Mouse (Mus musculus): Measurements from ENCODE around the gene Eloa. TPM values are rescaled to one million over a fixed set of nuclear protein-coding genes. Genes with fewer than 3 reads are reported as not detected.

Gene Eloa
- polyA plus RNA-seq, 1 experiment from 2014 or later = 34.7 TPM

DNA sequence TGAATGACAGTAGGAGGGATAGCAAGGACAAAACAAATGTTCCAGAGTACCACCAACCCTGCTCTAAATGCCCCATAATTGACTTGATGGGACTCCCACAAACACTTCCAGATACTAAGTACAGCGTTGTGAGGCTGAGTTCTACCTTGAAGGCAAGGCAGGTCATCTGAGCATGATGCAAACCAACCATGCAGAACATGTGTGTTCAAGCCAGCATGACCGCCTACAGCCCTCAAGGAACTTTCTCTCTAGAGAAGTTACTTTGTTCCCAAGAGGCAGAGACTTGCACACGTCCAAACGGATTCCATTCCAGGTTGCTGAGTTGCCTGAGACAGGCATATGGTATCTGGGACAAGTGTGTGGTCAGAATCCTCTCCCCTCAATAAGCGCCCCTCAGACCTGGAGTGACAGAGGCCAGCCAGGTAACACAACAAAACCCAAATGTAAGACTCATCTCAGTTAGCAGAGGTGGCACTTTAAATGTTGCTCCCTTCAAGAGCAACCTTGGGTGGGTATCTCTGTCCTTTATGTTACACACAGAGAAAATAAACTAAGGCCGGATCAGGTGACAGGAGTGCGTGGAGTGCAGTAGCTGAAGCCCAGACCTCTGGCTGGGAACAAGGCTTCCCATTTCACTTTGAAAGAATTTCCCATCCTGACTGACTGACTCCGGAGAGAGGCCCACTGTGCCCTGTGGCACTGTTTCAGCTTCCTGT is 6.0 kb upstream of the Eloa start:
- H3K27me3 ChIP-seq (ENCODE audit: low read depth, poor library complexity, severe bottlenecking) = no peaks in the 10 kb centered on the region
- 72% methylated on average over 8 of the region's 8 CpGs for WGBS

DNA sequence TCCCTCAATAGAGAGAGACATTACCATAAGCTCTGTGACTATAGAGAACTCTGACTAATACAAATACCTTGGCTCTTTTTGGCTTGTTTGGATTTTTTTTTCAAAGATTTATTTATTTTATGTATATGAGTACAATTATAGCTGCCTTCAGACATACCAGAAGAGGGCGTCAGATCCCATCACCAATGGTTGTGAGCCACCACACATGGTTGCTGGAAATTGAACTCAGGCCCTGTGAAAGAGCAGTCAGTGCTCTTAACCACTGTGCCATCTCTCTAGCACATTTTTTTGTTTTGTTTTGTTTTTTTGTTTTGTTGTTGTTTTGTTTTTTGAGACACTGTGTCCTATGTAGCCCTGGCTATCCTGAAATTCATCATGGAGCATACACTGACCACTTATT is 3.8 kb upstream of the Eloa start:
- Histone ChIP-seq H3K27ac (replicated peaks) (no peak overlapping the region), H3K4me3 (no peak overlapping the region), H3K27me3 (ENCODE audit: low read depth, poor library complexity, severe bottlenecking) (no peaks in the 10 kb centered on the region), H3K4me1 (peaks cover 11% of the 10 kb centered on the region), H3K36me3 (no peaks in the 10 kb centered on the region), H3K9me3 (replicated peaks) (no peaks in the 10 kb centered on the region)
- WGBS = 79% methylated on average over 1 of the region's 1 CpGs
- DNase-seq (ENCODE audit: low spot score) = no peak

More for the DNA sequence above, 6.0 kb upstream of the Eloa start:
- DNase-seq (ENCODE audit: low spot score) = no peak
- H3K9me3 ChIP-seq (replicated peaks) = no peaks in the 10 kb centered on the region
- H3K4me3 ChIP-seq = no peak overlapping the region
- peaks cover 21% of the 10 kb centered on the region for H3K4me1 ChIP-seq
- H3K36me3 ChIP-seq = no peaks in the 10 kb centered on the region
- no peak overlapping the region for H3K27ac ChIP-seq (replicated peaks)

DNA sequence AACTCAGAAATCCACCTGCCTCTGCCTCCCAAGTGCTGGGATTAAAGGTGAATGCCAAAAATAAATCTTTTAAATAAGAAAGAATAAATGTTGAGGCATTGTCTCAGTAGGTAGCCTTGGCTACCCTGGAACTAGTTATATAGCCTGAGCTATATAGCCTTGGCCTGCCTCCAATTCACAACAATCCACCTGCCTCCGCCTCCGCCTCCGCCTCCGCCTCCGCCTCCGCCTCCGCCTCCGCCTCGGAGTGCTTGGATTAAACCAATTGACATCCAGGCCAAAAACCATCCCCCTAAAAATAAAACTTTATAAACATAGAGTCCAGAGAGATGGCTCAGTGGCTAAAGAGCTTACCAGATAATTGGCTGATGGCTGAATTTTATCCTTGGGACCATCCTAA is 1.4 kb upstream of the Eloa start:
- DNase-seq (ENCODE audit: low spot score) = no peak
- Histone ChIP-seq H3K27ac (replicated peaks) (no peak overlapping the region), H3K4me1 (peaks cover 20% of the 10 kb centered on the region), H3K4me3 (no peak overlapping the region), H3K9me3 (replicated peaks) (no peaks in the 10 kb centered on the region), H3K36me3 (peaks cover 10% of the 10 kb centered on the region), H3K27me3 (ENCODE audit: low read depth, poor library complexity, severe bottlenecking) (no peaks in the 10 kb centered on the region)
- 95% methylated on average over 9 of the region's 9 CpGs for WGBS

DNA sequence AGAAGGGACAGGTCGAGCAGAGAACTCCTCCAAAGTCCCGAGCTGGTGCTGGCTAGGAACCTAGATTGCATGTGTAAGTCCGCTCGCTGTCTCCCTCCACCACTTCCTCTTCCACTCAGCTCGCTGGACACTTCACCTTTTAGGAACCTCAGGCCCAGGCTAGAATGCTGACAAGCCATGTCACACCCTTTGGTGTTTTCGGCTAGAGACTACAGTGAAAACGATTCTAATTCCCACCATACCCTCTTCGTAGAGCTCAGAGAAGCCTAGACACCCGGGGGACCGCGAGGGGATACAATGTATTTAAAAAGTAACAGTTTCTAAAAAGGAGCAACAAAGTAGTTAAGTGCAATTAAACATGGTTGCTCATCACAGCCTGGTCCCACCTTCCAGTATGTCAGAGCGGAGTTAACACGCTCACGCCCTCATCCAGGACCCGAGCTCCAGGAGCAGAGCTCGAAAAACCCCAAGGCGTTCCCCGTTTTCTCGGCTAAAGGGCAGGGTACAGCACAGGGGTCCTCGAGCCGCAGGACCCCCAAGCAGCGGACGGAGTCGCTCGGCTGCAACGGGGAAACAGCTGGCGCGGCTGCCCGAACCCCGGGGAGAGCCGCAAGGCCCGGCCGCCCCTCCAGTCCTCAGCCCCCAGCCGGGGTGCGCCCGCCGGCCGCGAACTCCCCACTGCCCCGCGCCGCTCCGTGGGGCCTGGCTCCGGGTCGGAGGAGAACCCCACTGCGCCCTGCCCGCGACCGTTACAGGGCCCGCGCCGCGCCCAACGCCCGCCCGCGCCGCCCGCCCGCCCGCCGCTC is 617 bp downstream of the Eloa start:
- H3K27me3 ChIP-seq (ENCODE audit: low read depth, poor library complexity, severe bottlenecking) = no peaks in the 10 kb centered on the region
- H3K4me1 ChIP-seq = peaks cover 17% of the 10 kb centered on the region
- 1% methylated on average over 61 of the region's 62 CpGs for WGBS
- H3K4me3 ChIP-seq = peak overlapping the region; percentile 100
- DNase-seq (ENCODE audit: low spot score) = peak; percentile 19
- peak overlapping the region; percentile 94 for H3K27ac ChIP-seq (replicated peaks)
- peaks cover 10% of the 10 kb centered on the region for H3K36me3 ChIP-seq
- H3K9me3 ChIP-seq (replicated peaks) = no peaks in the 10 kb centered on the region

DNA sequence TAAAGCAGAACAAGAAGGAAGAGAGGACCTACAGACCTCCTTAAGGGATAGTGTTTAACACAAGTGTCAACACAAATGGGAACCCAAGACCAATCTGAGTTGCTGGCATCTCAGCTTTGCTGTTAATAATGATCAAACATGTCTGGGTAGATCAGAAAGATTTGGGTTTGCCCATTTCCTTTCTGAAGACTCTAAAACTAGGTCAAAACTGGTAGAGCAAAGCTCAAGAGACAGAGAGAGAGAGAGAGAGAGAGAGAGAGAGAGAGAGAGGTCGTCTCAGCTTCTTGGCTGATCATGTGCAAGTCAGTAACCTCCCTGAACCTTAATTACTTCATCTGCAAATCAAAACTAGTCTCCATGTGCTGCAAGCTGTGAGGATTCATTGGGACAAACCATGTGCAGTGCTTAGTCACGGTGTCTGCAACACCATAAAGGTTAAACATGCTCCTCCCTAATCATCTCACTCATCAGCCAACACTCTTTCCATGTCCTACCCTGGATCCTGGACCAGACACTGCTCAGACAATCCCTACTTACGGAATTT is 5.4 kb downstream of the Eloa start:
- H3K4me3 ChIP-seq = no peak overlapping the region
- peaks cover 17% of the 10 kb centered on the region for H3K4me1 ChIP-seq
- no peak overlapping the region for H3K27ac ChIP-seq (replicated peaks)
- no peak for DNase-seq (ENCODE audit: low spot score)
- H3K27me3 ChIP-seq (ENCODE audit: low read depth, poor library complexity, severe bottlenecking) = no peaks in the 10 kb centered on the region
- H3K9me3 ChIP-seq (replicated peaks) = no peaks in the 10 kb centered on the region
- 80% methylated on average over 3 of the region's 3 CpGs for WGBS
- H3K36me3 ChIP-seq = peaks cover 43% of the 10 kb centered on the region

DNA sequence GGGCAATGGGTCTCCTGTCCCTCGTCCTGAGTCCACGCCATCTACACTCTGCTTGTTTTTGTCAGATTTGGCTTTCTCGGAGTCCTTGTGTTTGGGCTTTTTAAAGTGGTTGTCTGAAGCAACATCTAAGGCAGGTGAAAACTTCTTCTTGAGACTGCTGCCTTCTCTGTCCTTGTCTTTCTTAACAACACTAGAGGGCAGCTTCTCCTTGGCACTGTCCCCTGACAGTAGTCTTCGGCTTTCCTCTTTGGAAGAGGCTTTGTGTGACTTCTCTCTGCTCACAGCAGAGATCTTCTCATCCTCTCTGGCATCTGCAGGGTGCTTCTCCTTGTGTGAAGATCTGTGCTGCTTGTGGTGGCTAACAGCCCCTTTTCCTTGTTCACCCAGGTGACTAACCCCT is 11.0 kb downstream of the Eloa start:
- WGBS = 92% methylated on average over 4 of the region's 4 CpGs
- Histone ChIP-seq H3K27me3 (ENCODE audit: low read depth, poor library complexity, severe bottlenecking) (no peaks in the 10 kb centered on the region), H3K36me3 (peaks cover 87% of the 10 kb centered on the region), H3K9me3 (replicated peaks) (no peaks in the 10 kb centered on the region), H3K4me1 (no peaks in the 10 kb centered on the region), H3K27ac (replicated peaks) (no peak overlapping the region), H3K4me3 (no peak overlapping the region)
- DNase-seq (ENCODE audit: low spot score) = no peak

DNA sequence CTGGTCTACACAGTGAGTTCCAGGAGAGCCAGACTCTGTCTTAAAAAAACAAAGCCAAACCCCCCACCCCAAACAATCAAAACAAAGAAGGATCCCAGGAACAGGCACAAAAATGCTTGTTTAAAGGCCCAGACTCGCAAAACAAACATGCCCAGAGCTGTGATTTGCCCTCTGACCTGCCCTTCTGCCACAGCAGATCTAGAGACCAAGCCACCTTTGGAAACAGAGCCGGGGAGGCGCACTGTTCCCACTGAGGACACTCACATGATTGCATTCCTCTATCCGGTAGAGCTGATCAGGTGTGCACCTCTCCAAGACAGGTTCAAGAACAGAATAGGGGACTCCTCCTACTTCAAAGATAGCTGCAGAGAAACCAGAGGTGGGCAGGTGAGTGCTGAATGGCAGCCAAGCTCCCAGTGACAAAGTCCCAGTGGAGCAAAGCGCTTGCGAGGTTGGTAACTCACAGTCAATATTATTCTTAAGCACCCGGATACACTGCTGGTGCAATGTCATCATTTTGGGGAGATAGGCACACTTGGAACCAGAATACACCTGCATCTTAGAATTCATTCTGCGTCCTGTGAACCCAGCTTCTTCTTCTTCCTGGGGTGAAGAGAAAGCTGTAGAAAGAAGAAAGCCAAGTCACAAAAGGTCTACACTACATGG is 12.6 kb downstream of the Eloa start:
- peaks cover 97% of the 10 kb centered on the region for H3K36me3 ChIP-seq
- no peaks in the 10 kb centered on the region for H3K4me1 ChIP-seq
- 85% methylated on average over 8 of the region's 8 CpGs for WGBS
- no peak overlapping the region for H3K27ac ChIP-seq (replicated peaks)
- no peaks in the 10 kb centered on the region for H3K9me3 ChIP-seq (replicated peaks)
- DNase-seq (ENCODE audit: low spot score) = no peak
- no peak overlapping the region for H3K4me3 ChIP-seq
- H3K27me3 ChIP-seq (ENCODE audit: low read depth, poor library complexity, severe bottlenecking) = no peaks in the 10 kb centered on the region

DNA sequence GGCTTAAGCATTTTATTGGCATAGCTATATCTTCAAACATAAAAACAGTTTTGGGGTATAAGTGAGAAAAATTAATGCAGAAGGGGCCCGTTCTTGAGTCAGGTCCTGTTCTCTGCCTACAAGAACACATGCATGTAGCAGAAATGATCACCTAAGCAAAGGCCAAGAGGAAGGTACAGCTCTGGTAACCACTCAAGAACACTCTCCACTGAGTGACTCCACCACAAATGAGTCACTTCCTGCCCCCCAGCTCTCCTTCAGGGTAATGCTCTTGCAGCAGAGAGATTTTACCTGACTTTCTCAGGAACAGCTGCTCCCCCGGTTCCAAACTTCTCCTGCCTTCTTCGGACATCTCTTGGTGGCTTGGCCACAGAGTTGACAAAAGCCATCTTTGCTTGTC is 14.7 kb downstream of the Eloa start:
- Histone ChIP-seq H3K4me1 (no peaks in the 10 kb centered on the region), H3K27ac (replicated peaks) (no peak overlapping the region), H3K4me3 (no peak overlapping the region), H3K9me3 (replicated peaks) (no peaks in the 10 kb centered on the region), H3K27me3 (ENCODE audit: low read depth, poor library complexity, severe bottlenecking) (no peaks in the 10 kb centered on the region), H3K36me3 (peaks cover 99% of the 10 kb centered on the region)
- DNase-seq (ENCODE audit: low spot score) = no peak
- WGBS = 95% methylated on average over 3 of the region's 3 CpGs

DNA sequence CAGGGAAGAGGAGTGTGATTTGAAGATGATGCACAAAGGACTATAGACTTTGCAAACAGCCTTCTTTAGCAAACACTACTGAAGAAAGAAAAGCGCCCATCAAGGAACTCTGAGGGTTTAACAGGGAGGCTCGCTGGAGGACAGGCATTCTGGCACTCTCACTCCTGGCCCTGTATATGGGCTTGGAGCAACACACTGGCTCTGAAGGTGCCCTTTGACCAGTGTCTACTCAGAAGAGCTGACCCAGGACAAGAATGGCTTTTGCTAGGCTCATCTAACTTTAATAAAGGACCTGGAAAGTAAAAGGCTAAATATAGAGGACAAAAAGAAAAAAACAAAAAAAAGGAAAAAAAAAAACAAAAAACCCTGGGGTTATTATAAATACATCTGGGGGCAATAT is 16.6 kb downstream of the Eloa start:
- no peaks in the 10 kb centered on the region for H3K9me3 ChIP-seq (replicated peaks)
- no peak overlapping the region for H3K27ac ChIP-seq (replicated peaks)
- H3K36me3 ChIP-seq = peaks cover 90% of the 10 kb centered on the region
- no peaks in the 10 kb centered on the region for H3K27me3 ChIP-seq (ENCODE audit: low read depth, poor library complexity, severe bottlenecking)
- no peak for DNase-seq (ENCODE audit: low spot score)
- WGBS = 91% methylated on average over 2 of the region's 2 CpGs
- no peaks in the 10 kb centered on the region for H3K4me1 ChIP-seq
- no peak overlapping the region for H3K4me3 ChIP-seq

DNA sequence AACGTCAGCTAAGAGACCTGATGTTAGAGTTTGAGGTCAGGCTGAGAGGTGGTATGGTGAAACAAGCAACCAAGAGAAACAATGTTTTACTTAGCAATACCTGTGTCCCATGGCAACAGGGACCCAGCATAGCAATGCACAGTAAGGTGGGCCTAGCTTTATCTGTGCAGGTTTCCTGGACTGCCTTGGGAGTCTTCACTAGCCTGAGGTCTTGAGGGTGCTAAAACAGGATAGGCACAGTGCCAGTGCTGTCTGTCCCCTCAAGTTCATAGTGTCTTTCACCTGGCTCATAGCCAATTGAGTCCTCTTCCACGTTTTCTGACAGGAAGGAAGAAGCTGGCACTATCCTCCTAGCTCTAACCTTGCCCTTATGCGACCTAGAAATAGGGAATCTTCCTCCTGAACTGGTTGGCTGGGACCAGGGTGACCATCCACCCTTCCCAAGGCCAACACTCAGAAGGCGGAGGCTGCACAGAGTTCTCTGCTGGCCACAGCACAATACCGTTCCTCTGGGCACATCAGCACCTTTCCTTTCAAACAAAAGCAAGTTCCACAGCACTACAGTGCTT is 17.4 kb downstream of the Eloa start:
- whole genome bisulfite sequencing = 94% methylated on average over 5 of the region's 5 CpGs
- no peak for DNase-seq (ENCODE audit: low spot score)

DNA sequence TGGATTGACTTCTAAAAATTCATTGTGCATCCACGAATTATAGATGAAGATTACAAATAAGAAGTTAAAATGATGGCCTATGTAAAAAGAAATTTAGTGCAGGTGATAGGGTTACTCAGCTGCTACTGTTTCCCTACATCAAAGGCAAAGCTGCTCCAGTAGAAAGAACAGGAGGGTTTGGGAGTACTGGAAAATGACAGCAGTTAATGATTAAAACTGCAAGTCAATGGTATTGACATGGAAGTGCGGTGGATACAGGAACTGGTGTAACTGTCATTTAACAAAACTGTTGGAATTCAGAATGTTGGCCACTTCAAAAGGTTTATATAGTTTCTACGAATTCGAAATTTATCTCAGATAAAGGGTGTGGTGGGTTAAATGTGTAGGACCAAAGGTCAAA is 26.4 kb downstream of the Eloa start:
- Histone ChIP-seq H3K4me3 (no peak overlapping the region), H3K36me3 (no peaks in the 10 kb centered on the region), H3K27me3 (ENCODE audit: low read depth, poor library complexity, severe bottlenecking) (no peaks in the 10 kb centered on the region), H3K9me3 (replicated peaks) (peaks cover 14% of the 10 kb centered on the region), H3K4me1 (no peaks in the 10 kb centered on the region), H3K27ac (replicated peaks) (no peak overlapping the region)
- no peak for DNase-seq (ENCODE audit: low spot score)
- WGBS = 85% methylated on average over 4 of the region's 4 CpGs

More for the DNA sequence above, 17.4 kb downstream of the Eloa start:
- peaks cover 82% of the 10 kb centered on the region for H3K36me3 ChIP-seq
- H3K27ac ChIP-seq (replicated peaks) = no peak overlapping the region
- H3K4me3 ChIP-seq = no peak overlapping the region
- H3K9me3 ChIP-seq (replicated peaks) = no peaks in the 10 kb centered on the region
- H3K27me3 ChIP-seq (ENCODE audit: low read depth, poor library complexity, severe bottlenecking) = no peaks in the 10 kb centered on the region
- H3K4me1 ChIP-seq = no peaks in the 10 kb centered on the region

DNA sequence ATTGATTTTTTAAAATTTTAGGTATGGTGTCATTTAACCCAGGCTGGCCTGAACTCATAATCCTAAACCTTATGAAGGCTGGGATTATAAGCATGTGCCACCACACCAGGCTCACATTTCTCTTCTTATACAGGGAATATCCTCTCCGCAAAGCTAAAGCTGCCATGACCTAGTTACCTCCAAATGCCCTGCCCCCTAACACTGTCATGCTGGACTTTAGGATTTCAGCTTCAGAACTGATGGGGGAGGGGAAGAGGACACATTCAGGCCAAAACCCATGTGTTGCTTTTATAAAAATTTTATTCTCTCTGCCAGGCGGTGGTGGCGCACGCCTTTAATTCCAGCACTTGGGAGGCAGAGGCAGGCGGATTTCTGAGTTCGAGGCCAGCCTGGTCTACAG is 27.6 kb downstream of the Eloa start:
- Histone ChIP-seq H3K4me1 (no peaks in the 10 kb centered on the region), H3K9me3 (replicated peaks) (peaks cover 14% of the 10 kb centered on the region), H3K36me3 (no peaks in the 10 kb centered on the region), H3K4me3 (no peak overlapping the region), H3K27me3 (ENCODE audit: low read depth, poor library complexity, severe bottlenecking) (no peaks in the 10 kb centered on the region), H3K27ac (replicated peaks) (no peak overlapping the region)
- 97% methylated on average over 6 of the region's 6 CpGs for WGBS
- DNase-seq (ENCODE audit: low spot score) = no peak

All from midbrain, embryonic 10.5 days (tissue).